Mouse (Mus musculus): Measurements from ENCODE around the gene Mrpl12.
A peak's percentile ranks its signal among the peaks of the same experiment; 100 is the strongest.

The Mrpl12 gene

DNA sequence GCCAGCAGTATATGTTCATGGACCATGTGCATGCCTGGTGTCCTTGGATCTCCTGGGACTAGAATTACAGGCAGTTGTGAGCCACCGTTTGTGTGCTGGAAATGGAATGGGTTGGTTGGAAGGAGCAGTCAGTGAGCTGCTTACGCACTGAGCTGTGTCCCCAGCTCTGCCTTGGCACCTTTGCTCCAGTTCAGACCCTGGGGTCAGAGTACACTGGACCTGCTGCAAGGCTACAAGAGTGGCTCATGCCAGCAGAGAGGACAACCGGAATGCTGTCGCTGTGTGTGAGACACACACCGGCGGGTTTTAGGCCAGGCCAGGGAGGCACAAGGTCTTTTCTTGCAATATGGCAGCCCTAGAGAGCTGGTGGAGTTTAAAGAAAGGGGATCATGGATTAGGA, 12.4 kb upstream of the Mrpl12 start:
- no peak for DNase-seq (ENCODE audit: low read depth)

DNA sequence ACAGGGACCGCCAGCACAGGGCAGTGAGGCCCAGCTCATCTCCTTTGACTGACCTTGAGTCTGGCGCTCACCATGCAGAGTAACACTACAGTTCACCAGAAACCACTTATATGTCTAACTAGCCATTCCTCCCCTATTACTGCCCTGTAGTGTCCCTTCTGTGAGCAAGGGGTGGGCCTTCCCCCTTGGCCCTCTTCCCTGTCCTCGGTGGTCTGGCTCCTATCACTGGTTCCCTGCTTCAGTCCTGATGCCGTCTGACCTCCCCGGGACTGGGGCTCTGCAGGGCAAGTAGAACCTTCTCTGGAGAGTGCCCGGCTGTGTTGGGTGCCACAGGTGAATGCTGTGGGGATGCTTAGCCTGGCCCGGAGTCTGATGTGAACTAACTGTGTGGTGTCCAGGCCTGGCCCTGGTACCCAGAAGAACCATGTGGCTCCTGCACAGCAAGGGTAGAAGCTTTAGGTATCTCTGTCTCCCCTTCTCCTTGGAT, 922 bp upstream of the Mrpl12 start:
- no peak for DNase-seq (ENCODE audit: low read depth)

DNA sequence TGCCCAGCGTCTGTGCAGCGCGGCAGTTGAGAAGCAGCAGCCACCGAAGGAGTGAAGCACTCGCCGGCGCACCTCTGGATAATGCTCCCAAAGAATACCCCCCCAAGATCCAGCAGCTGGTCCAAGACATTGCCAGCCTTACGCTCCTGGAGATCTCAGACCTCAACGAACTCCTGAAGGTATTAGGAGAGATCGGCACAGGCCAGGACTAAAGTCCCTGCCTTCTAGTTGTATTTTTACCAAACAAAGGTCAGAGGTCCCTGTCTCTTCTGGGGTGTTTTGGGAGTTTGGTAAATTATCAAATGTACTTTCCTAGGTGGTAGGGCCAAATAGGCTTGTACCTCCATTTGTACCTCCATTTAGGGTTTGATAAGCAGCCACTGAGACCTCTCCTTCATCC, 838 bp downstream of the Mrpl12 start:
- no peak for DNase-seq (ENCODE audit: low read depth)

DNA sequence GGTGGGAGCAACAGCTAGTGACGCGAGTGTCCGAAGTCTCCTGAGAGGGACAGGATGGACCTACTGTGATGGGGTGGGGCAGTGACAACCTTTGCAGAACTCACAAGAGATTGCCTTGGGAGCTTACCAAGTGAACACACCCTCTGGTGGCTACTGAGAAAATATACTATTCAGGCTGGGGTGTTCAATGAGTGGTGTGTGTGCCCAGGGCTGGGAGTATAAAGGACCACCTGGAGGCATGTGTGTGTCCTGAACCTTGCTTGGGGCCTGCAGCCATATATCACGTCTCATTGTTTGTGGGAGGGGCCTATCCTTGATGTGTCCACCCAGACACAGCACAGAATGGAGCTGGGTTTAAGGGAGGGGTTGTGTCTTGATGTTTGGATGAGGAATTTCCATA, 4.1 kb downstream of the Mrpl12 start:
- DNase-seq (ENCODE audit: low read depth), result no peak

DNA sequence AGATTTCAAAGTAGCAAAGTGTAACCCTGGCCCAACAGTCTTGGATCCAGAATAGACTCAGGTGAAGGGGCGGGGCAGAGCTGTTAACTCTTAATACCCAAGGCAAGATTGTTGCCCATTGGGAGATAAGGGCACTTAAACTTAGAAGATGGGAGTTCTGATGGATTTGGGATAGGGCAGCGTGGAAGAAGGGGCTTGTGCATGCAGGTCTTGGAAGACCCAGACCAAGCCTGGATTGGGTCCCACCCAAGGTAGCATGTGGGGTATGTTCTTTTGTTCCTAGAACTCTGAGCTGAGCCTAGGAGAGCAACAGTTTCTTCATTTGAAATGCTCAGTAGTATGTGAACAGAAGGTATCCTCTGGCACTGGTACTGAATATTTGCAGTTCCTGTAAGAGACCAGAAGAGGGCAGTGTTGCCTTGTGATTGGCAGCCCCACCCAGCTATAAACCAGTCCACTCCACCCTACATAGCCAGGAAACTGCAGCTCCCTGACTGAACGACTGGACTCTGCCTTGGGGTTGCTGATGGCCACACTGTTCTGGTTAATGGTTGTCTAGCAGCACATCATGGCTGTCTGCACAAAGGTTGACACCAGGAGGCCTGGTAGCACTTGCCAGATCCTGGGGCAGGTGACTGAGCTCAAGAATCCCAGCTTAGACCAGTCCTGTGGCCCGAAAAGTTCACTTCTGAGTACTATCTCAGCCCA, 4.8 kb downstream of the Mrpl12 start:
- DNase-seq (ENCODE audit: low read depth), result peak; percentile 77

DNA sequence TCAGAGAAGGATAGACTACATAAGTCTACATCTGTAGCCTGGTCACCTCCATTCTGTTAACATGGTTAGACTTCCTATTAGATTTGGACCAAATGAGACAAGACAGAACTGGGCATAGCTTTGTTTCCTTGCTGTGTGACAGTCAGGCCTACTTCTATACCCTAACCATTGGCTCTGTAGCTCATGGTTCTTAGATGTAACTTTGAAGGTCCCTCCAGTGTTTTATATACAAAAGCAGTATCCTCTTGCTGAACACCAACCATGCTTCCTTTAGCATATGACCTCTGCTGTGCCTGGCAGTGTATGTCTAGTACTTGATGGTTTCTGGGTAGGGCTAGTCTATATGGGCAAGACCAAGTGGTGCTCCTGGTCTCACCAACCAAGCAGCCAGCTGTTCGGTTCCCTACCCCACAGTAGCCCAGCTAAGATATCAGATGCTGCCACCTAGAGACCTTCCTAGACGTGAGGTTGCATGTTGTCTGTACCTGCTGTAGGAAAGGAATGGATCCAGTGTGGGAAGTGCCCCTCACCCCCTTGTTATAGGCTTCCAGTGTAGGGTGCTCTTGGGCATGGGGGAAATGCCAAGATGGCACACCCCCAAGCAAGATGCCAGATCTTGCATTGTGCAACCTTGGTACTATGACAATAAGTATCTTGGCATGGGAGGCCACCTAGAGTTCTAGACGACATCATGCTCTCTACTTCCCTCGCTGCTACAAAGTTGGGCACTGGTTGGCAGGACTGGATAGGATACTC, 6.1 kb downstream of the Mrpl12 start:
- DNase-seq (ENCODE audit: low read depth), result no peak

DNA sequence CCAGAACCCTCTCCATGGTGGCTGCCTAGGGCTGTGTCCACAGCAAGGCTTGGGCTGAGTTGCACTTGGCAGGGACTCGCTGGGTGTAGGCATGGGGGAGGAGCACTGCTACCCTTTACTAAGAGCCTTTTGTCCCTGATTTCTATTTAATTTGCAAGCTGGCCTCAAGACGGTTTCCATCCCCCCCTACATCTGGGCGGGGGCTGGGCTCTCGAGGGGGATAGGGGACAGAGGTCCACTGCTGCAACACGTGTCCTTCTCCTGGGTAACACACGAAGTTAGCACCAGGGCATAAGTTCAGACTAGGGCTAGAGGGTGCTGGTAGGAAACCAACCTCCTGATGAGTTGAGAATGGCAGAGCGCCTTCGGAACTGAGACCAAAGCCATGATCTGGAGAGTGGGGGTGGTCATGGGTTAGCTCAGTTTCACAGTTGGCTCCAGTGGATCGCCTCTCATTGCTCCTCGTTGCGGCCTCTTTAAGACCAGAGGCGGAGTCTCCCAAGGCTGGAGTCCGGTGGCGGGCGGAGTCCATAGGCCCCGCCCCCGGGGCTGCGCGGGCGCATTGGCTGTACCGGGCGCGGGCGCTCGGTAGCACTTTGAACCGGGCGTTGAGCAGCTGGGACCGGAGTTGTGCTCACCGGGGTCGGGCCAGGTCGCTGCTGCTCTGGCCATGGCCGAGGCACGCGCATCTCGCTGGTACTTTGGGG, 7.1 kb downstream of the Mrpl12 start, which contains the start of gene Slc25a10:
Gene Slc25a10 (plus strand): TSS at position 524 of the 707 bp plus-strand sequence.
- peak; percentile 73 for DNase-seq (ENCODE audit: low read depth)

DNA sequence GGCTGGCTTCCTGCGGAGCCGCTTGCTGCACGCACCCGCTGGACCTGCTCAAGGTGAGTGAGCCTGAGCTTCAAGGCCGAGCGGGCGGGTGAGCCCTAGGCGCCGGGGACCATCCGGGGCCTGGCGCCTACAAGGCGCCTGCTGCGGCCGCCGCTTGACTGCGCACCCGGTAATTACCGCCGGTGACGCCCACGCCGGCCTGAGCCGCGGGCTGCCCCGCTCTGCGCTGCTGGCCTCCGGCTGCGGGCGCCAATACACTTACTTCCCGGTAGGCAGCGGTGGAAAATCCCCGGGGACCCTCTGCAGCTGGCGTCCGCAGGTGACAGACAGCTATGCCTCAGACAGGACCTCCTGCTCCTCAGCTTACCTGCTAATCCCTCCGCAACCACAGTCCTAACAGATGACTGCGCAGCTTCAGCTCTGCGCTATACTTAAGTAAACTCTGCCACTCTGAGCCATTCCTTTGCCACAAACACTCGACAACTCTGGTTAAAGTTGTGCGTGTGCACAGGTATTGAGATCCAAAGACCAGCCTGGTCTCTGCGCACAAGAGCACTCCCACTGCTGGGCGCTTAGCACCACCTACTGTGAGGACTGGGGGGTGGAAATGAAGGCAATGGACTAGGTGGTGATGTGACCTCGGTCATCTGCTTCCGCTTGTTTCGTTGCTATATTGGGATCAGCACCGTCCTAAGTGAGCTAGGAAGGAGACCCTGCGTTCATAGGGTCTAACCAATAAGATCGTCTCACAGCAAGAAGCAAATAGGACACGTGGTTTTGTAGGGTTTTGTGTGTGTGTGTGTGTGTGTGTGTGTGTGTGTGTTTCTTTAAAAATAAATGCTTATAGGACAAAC, 7.8 kb downstream of the Mrpl12 start:
- no peak for DNase-seq (ENCODE audit: low read depth)

DNA sequence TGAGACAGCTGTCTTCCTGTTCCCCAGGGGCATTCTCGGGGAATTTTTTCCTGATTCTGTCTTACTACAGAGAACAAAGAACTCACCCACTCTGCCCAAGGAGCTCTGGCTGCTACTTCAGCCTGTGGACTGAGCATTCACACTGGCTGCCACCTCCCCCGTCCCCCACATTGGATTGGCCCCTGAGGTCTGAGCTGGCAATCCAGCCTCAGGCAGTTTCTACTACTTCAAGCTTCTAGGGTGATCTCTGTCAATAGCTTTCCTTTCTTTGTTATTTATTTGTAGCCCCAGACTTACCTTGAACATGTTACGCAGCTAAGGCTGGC, 8.4 kb downstream of the Mrpl12 start:
- no peak for DNase-seq (ENCODE audit: low read depth)

DNA sequence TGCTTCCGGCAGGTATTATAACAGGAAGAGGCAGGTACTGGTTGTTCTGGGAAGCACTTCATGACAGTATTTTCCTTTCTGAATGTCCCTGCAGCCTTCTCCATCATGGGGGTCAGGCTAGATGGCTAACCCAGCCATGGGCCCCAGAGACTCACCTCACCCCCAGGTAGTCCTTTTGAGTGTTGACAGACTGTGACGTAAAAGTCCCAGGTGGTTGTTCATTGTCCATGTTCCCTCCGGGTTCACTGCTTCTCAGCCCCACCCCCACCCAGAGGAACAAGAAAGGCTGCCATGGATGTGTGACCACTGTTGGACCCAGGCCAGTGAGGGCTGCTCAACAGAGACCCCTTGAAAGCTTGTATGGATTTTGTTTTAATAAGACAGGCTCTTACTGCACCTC, 8.9 kb downstream of the Mrpl12 start:
- no peak for DNase-seq (ENCODE audit: low read depth)

DNA sequence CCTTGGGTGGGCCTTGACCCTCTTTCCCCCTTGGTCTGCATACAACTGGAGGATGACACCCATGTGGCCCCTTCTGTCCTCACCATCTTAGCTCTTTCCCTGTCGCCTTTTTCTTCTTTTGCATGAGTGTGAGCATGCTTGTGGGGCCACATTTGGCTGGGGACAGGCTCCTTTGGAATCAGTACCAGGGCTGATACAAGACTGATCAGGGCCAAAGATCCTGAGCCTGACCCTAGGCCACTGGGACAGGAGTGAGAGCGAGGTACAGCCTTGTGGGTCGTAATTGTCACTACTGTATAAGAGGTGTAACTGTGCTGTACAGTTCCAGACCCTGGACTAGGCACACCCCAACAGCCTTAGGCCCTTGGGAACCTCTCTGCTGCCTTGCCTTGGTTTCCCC, 9.5 kb downstream of the Mrpl12 start:
- no peak for DNase-seq (ENCODE audit: low read depth)

DNA sequence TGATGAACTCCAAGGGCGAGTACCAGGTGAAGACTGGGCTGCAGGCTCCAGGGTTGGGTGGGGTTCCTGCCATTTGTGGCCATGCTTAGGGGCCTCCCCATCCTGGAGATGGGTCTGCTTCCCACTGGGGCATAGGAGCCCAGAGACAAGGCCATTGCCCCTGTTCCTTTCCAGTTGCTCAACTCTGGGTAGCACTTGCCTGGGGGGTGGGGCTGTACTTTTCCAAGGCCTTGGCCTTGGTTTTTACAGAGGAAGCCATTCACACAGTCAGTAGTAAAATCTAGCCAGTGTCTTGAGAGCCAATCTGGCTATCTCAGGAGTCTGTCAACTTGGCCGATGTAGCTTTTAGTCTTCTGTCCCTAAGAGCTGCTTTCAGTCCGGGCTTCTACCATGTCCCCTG, 13.0 kb downstream of the Mrpl12 start:
- DNase-seq (ENCODE audit: low read depth), result no peak

DNA sequence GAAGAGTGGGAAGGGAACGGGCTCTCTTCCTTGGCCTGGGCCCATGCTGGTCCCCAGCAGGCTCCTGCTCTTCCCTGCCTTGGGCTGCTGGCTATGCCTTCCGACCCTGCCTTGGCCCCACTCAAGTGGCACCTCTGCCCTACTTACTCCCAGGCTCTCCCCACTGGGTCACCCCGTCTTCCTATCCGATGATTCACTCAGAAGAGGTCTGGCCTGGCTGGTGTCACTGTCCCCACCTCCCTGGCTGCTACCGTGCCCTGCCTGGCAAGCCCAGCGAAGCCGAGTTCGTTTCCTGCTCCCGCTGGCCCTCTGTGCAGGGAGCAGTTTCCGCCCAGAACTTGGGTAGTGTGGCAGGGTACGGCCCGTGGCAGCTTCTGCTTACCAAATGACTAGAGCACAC, 13.8 kb downstream of the Mrpl12 start:
- no peak for DNase-seq (ENCODE audit: low read depth)

DNA sequence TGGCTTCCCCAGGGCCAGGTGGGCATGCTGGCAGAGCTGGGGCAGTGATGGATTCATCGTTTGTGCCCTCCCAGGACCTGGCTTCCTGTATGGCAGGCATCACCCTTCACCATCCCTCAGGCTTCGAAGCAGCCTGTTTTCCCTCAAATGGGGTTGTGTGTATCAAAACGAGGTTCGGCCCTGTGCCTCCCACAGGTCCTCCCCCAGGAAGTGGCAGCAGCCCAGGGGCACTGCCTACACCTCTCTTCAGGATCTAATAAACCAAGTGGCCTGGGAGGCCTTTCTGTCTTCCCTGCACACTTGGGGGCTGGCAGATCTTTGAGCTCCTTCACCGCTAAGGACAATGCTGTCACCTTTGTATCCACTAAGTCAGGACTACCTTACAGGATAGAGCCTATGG, 14.5 kb downstream of the Mrpl12 start:
- DNase-seq (ENCODE audit: low read depth), result no peak

DNA sequence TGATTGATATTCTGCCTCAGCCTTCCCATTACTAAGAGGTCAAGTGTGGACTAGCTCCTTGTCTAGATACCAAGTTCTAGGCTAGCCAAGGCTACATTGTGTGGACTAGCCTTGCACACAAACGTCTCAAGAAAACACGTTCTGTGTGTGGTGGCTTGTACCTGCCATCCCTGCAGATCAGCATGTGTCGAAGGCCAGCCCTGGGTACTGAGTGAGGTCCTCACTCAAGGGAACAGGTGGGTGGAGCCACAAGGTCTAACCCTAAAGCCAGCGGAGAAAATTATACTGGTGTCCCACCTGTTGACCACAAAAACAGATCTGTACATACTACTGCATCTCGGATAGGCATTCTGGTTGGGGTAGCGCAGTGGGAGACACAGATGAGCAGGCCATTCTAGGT, 15.5 kb downstream of the Mrpl12 start:
- no peak for DNase-seq (ENCODE audit: low read depth)

DNA sequence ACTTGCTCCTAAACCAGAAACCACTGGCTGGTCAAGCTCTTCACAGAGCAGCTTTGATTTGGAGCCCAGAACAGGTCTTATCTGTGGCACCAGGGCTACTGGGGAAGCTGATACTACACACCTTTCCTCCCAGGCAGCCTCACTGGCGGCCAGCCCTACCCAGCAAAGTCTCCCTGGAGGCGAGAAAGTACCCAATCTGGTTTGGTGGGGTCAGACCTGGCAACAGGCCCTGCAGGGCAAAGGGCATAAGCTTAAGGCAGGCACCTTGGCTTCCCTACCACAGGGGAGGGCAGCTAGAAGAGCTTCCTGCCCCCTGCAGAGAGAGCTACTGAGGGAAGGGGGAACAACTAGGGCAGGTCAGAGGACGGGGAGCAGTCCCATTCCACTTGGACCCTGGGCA, 15.9 kb downstream of the Mrpl12 start:
- no peak for DNase-seq (ENCODE audit: low read depth)

DNA sequence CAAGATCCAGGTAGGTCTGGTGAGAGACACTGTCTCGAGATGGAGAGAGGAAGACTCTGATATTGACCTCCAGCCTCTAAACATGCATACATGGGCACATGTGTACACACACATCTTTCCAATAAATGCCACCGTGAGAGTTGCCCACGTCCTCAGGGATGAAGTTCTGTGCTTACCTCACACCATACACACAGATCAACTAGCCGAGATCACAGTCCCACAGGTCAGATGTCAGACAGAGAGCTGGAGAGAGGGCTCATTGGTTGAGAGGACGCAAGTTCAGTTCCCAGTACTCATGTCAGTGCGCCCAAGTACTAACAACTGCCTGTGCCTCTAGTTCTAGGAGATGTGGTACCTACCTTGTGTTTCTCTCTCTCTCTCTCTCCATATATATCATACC, 16.6 kb downstream of the Mrpl12 start:
- no peak for DNase-seq (ENCODE audit: low read depth)

DNA sequence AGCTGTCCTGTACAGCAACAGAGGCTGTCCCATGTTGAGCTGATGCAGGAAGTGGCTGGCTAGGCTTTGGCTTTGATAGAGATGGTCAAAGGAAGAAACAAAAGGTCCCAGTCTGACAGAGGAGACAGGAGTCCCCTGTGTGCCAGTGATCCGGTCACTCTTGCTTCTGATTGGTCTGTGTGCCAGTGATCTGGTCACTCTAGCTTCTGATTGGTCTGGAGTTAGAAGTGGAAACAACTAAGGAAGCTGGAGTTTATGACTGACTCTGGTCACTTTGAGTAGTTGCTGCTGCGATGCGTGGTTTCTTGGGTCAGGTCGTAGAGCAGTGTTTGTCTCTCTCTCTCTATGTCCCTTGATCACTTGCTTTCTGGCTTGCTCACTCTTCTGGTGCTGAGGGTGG, 17.3 kb downstream of the Mrpl12 start:
- DNase-seq (ENCODE audit: low read depth), result no peak

DNA sequence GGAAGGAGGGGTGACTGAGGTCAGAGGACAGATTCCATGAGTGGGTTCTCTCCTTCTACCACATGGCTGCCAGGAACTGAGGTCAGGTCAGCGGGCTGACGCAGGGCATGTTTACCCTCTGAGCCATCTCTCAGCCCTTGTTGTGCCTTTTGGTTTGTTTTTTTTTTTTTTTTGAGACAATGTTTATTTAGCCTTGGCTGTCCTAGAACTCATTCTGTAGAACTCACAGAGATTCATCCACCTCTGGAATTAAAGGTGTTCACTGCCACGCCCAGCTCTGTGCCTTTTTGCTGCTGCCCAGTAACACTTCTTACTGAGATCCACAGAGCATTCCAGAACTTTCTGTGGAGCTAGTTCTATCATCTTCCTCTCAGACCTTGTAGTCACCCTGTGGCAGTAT, 21.2 kb downstream of the Mrpl12 start:
- no peak for DNase-seq (ENCODE audit: low read depth)

DNA sequence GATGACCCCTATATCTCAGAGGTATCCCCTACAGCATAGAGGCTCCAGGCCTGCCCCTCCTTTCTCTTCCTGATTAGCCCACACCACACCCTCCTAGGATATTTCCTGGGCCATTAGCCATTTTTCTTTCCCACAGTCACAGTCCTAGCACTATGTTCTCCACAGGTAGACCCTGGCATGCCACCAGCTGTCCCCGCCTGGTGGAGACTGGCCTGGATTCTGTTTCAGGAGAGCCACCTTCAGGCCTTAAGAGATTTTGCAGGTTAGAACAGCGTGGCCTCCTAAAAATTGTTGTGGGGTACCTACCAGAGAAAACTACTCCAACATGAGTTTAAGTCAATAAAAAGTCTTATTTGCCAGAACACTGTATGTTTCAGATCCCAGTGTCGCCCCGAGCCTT, 22.5 kb downstream of the Mrpl12 start:
- no peak for DNase-seq (ENCODE audit: low read depth)

DNA sequence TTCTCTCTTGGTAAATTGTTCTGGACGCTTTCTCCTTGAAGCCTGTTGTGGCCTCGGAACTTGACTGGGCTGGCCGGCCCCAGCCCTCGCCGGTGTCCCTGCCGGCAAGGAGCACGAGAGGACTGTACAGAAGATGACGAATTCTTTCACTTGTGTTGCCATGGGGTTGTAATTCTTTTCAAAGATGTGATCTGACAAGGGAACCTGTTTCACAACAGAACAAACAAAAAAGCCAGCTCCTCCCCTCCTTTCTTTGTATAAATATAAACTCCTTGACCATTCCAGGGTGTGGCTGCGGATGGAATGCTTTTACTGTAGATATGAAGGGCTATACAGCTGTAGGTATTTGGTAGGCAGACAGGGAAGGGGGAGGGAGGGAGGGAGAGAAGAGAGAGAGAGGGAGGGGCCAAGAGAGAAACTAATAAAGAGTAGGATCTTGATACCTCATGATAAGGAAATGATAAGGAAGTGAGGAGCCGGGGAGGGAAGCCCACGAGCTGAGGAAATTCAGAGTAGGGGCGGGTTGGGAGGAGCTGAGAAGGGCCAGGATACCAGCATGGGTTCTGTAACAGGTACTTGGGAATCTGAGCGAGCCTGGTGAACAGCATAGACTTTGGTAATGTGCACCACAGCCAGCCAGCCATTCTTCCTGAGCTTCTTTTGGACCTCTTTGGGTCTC, 23.3 kb downstream of the Mrpl12 start:
- DNase-seq (ENCODE audit: low read depth), result no peak
